Mouse (Mus musculus): ENCODE results near the gene Gpr19. TPM values are rescaled to one million over a fixed set of nuclear protein-coding genes. Genes with fewer than 3 reads are reported as not detected.
A peak's percentile ranks its signal among the peaks of the same experiment; 100 is the strongest.

The Gpr19 gene
- polyA plus RNA-seq, 1 experiment from 2014 or later = 4.2 TPM

GRCm38 (mm10) chr6:134925673-134926337, 27.4 kb upstream of the Gpr19 start:
- POLR2A ChIA-PET = interaction anchor here (0.5 to 0.8 kb wide), 2 partner anchors 19 to 112 kb away, joined by 3 read pairs; no protein-coding TSS in a partner anchor
- no peak for TF ChIP-seq CTCF (IDR thresholded peaks at IDR 0.05)
- ATAC-seq (no peak), DNase-seq (ENCODE audit: low read depth, low spot score) (no peak)
- in situ Hi-C loops (cut with MboI; ENCODE audit: low pct_unique_long_range_greater_than_20kb) = loop anchor here (10.0 kb wide), 1 partner anchor 1879 kb away; the partner anchor contains the start of genes H2afj and Hist4h4
- H3K27me3 ChIP-seq = no peaks in the 10 kb centered on the region
- CTCF ChIA-PET = no interaction called here

DNA sequence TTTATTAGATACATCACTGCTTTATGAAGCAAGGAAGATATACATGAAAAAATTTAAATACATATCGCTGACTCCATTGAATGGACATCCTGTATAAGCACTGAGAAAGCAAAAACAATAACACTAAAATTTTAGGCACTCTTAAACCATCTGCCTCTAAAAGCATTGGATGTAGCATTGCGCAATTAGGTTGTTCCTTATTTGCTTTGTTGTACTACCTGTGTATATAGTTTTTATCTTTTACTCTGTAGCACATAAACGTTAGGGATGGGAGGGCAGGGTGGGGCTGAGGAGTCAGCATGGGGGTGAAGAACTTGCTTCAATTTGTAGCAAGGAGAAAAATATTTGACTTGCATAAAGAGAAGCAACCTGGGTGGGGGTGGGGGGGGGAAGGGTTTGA, 25.9 kb upstream of the Gpr19 start:
- TF ChIP-seq CTCF (IDR thresholded peaks at IDR 0.05) = no peak
- DNase-seq (ENCODE audit: low read depth, low spot score) = no peak
- in situ Hi-C loops (cut with MboI; ENCODE audit: low pct_unique_long_range_greater_than_20kb) = loop anchor here (10.0 kb wide), 1 partner anchor 1881 kb away; the partner anchor contains the start of genes H2afj and Hist4h4
- H3K27me3 ChIP-seq = no peaks in the 10 kb centered on the region
- no peak for ATAC-seq
- ChIA-PET CTCF (no interaction called here), POLR2A (interaction anchor here (0.9 to 2.3 kb wide), 3 partner anchors 9 to 26 kb away, joined by 3 to 11 read pairs (median 8); partner anchors contain the start of gene Gpr19)

DNA sequence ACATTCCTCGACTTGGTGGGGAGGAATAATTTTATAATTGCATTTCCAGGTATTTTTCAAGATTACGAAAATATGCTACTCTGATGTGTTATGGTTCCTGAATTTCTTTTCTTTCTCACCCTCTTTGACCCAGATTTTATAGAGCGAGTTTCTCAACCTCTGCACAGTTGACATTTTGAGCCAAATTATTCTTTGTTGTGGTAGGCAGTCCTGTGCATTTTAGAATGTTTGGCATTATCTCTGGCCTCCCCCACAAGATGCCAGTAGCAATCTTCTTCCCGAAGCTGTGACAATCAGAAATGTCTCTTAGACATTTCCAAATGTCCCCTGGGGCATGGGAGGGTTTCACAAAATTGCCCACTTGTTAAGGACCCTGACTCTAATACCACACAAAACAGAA, 25.3 kb upstream of the Gpr19 start:
- POLR2A ChIA-PET = interaction anchor here (0.8 to 2.3 kb wide), 4 partner anchors 10 to 25 kb away, joined by 3 to 11 read pairs (median 6); partner anchors contain the start of gene Gpr19
- H3K27me3 ChIP-seq = no peaks in the 10 kb centered on the region
- DNase-seq (ENCODE audit: low read depth, low spot score) (no peak), ATAC-seq (no peak)
- CTCF ChIA-PET = interaction anchor here (0.8 to 1.4 kb wide), 2 partner anchors 23 to 47 kb away, joined by 3 read pairs; no protein-coding TSS in a partner anchor
- in situ Hi-C loops (cut with MboI; ENCODE audit: low pct_unique_long_range_greater_than_20kb) = loop anchor here (10.0 kb wide), 1 partner anchor 1881 kb away; the partner anchor contains the start of genes H2afj and Hist4h4
- TF ChIP-seq CTCF (IDR thresholded peaks at IDR 0.05) = no peak

DNA sequence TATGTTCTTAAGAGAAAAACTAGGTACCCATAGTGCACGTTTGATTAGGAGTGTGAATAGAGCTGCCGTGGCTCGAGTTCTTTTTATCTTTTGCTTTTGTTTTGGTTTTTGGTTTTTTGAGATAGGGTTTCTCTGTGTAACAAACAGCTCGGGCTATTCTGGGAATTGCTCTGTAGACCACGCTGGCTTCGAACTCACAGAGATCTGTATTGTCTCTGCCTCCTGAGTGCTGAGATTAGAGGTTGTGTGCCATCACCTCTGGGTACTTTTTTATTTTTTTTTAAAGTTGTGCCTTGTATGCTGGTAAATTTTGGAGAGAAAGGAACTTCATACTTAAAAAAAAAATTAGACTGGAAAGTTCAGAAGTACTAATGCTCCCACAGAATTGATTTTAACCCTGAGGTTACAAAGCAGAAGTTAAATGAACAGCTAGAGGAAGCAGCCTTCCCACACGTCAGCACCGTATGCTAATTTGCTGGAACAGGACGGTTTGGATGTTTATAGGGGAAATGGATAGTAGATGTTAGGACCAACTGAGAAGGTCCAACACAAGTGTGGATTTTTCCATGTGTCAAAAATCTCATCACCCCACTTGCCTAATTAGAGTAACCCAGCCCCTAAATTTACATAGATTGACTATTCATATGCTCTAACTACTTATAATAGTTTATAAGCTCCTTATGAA, 24.3 kb upstream of the Gpr19 start:
- ATAC-seq = no peak
- no peak for TF ChIP-seq CTCF (IDR thresholded peaks at IDR 0.05)
- H3K27me3 ChIP-seq = no peaks in the 10 kb centered on the region
- in situ Hi-C loops (cut with MboI; ENCODE audit: low pct_unique_long_range_greater_than_20kb) = loop anchor here (10.0 kb wide), 1 partner anchor 1882 kb away; the partner anchor contains the start of genes H2afj and Hist4h4
- no peak for DNase-seq (ENCODE audit: low read depth, low spot score)
- ChIA-PET CTCF (interaction anchor here (0.8 to 1.4 kb wide), 3 partner anchors 8 to 46 kb away, joined by 3 to 4 read pairs (median 3); no protein-coding TSS in a partner anchor), POLR2A (interaction anchor here (0.5 to 2.3 kb wide), 6 partner anchors 11 to 24 kb away, joined by 3 to 11 read pairs (median 4); partner anchors contain the start of gene Gpr19)

DNA sequence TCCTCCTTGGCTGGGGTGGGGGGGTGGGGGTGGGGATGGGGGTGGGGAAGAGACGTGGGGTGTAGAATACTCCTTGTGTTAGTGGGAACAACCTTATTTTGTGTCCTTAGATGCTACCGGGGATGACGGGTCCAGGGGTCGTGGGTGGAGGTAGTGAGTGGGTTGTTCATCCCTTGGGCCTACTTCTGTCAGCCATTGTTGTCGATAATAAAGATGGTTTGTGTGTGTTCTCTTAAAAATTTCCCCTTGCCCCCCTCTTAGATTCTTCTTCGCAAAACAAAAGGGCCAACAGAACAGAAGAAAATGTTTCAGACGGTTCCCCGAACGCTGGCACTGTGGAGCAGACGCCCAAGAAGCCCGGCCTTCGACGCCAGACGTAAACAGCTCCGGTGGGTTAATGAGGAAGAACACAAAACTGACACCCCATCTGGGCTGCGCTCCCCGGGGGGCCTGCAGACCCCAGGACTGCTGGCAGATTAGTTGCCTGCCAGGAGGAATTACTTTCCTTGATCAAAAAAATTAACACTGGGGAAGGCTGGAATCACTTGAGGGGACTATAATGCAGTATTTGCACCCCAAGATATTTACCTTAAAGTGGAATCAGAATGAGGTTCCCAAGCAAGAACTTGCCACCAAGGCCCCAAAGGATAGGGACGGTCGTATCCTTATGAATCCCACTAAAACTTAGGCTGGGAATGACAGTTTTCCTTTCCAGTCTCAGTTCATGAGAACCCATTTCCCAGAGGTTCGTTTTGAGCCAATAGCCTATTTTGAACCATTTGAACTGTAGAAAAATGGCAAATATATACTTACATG, 23.5 kb upstream of the Gpr19 start:
- no peak for TF ChIP-seq CTCF (IDR thresholded peaks at IDR 0.05)
- ChIA-PET CTCF (interaction anchor here (1.1 kb wide), 1 partner anchor 9 kb away, joined by 4 read pairs; no protein-coding TSS in a partner anchor), POLR2A (interaction anchor here (0.5 to 2.3 kb wide), 6 partner anchors 11 to 25 kb away, joined by 3 to 11 read pairs (median 4); partner anchors contain the start of gene Gpr19)
- in situ Hi-C loops (cut with MboI; ENCODE audit: low pct_unique_long_range_greater_than_20kb) = loop anchor here (10.0 kb wide), 1 partner anchor 1883 kb away; the partner anchor contains the start of genes H2afj and Hist4h4
- no peaks in the 10 kb centered on the region for H3K27me3 ChIP-seq
- no peak for DNase-seq (ENCODE audit: low read depth, low spot score)
- no peak for ATAC-seq

DNA sequence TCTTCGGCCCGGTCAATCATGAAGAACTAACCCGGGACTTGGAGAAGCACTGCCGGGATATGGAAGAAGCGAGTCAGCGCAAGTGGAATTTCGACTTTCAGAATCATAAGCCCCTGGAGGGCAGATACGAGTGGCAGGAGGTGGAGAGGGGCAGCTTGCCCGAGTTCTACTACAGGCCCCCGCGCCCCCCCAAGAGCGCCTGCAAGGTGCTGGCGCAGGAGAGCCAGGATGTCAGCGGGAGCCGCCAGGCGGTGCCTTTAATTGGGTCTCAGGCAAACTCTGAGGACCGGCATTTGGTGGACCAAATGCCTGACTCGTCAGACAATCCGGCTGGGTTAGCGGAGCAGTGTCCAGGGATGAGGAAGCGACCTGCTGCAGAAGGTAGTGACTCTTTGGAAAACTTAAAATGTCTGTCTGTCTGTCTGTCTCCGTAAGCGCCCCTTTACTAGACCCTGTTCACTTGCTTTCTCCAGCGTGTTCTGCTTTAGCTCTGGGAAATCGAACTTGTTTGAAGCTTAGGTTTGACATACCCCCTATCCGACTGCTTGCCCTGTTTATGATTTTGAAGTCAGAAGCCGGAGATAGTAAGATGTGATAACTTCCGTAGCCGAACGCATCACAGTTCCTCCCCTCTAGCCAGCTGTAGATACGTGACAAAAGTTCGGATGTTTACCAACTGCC, 22.8 kb upstream of the Gpr19 start:
- in situ Hi-C loops (cut with MboI; ENCODE audit: low pct_unique_long_range_greater_than_20kb) = loop anchor here (10.0 kb wide), 1 partner anchor 1884 kb away; the partner anchor contains the start of genes H2afj and Hist4h4
- no peak for TF ChIP-seq CTCF (IDR thresholded peaks at IDR 0.05)
- CTCF ChIA-PET = interaction anchor here (1.4 to 2.8 kb wide), 2 partner anchors 26 to 63 kb away, joined by 5 to 12 read pairs; no protein-coding TSS in a partner anchor
- ATAC-seq = no peak
- no peaks in the 10 kb centered on the region for H3K27me3 ChIP-seq
- DNase-seq (ENCODE audit: low read depth, low spot score) = no peak
- POLR2A ChIA-PET = interaction anchor here (0.6 to 1.6 kb wide), 4 partner anchors 9 to 26 kb away, joined by 3 to 5 read pairs (median 4); no protein-coding TSS in a partner anchor

- ATAC-seq (peak; percentile 91), DNase-seq (ENCODE audit: low read depth, low spot score) (no peak)
- in situ Hi-C loops (cut with MboI; ENCODE audit: low pct_unique_long_range_greater_than_20kb) = loop anchor here (10.0 kb wide), 1 partner anchor 1884 kb away; the partner anchor contains the start of genes H2afj and Hist4h4
- no peaks in the 10 kb centered on the region for H3K27me3 ChIP-seq
- CTCF ChIA-PET = interaction anchor here (1.4 to 2.8 kb wide), 4 partner anchors 16 to 64 kb away, joined by 3 to 12 read pairs (median 5); partner anchors contain the start of gene Gpr19
- POLR2A ChIA-PET = interaction anchor here (0.6 to 2.6 kb wide), 7 partner anchors 8 to 26 kb away, joined by 3 to 8 read pairs (median 4); no protein-coding TSS in a partner anchor
- TF ChIP-seq CTCF (IDR thresholded peaks at IDR 0.05) = no peak
These were observed 22.0 kb upstream of the Gpr19 start, which contains the start of gene Cdkn1b for GRCm38 (mm10) chr6:134920190-134921013. Gene Cdkn1b (plus strand): TSS chr6:134920401.
